8 mouse cellular contexts compared by ENCODE assay signal in genomic region chr11:29514325-29514681, GRCm38 (mm10). TPM values are rescaled to one million over a fixed set of nuclear protein-coding genes. Genes with fewer than 3 reads are reported as not detected.
A peak's percentile ranks its signal among the peaks of the same experiment; 100 is the strongest.
DNase-seq lines count a peak whose midpoint lies in the region; ATAC-seq and TF ChIP-seq lines count a peak whose summit lies in the region.

No protein-coding gene starts in this region.

- DNase-seq in CD4-positive, CD25-positive, alpha-beta regulatory T cell, adult 2 months (ENCODE audit: low read depth, low spot score) = peak; percentile 10
- no peak for DNase-seq in thymus, adult 2 months
- DNase-seq in thymus, postnatal 10 days (ENCODE audit: low spot score in 2 of 2) = no peak
- no peak for DNase-seq in liver, embryonic 14.5 days (ENCODE audit: low read depth in 3 of 3, low spot score in 3 of 3)
- DNase-seq in adrenal gland, adult 8-10 months = no peak
- DNase-seq in cerebellum, adult 9-10 months = no peak

- no peak overlapping the region for H3K27ac ChIP-seq in thymus, adult 2 months (ENCODE audit: control insufficient read depth, insufficient read depth, low read length)
- peak overlapping the region; percentile 76 for H3K27ac ChIP-seq in liver, embryonic 14.5 days
- H3K27ac ChIP-seq in stomach, embryonic 16.5 days (ENCODE audit: low read length) = peak overlapping the region; percentile 85

- peak overlapping the region; percentile 86 for H3K9ac ChIP-seq in liver, embryonic 14.5 days (replicated peaks)
- H3K9ac ChIP-seq in stomach, embryonic 16.5 days (ENCODE audit: low read length) = peak overlapping the region; percentile 81

- peaks cover 6% of the 10 kb centered on the region for H3K4me1 ChIP-seq in thymus, adult 2 months (replicated peaks; ENCODE audit: control insufficient read depth, insufficient read depth, low read length)
- H3K4me1 ChIP-seq in liver, embryonic 14.5 days (replicated peaks; ENCODE audit: control insufficient read depth in 2 of 2, insufficient read depth in 2 of 2, low read length in 1 of 2) = peaks cover 4 to 8% of the 10 kb centered on the region in 2 experiments
- peaks cover 4% of the 10 kb centered on the region; the same call in 1 of the 2 replicates for H3K4me1 ChIP-seq in stomach, embryonic 16.5 days (ENCODE audit: control insufficient read depth, insufficient read depth, low read length)

- H3K9me3 ChIP-seq in liver, embryonic 14.5 days (ENCODE audit: control insufficient read depth, low read length) = no peaks in the 10 kb centered on the region
- no peaks in the 10 kb centered on the region for H3K9me3 ChIP-seq in stomach, embryonic 16.5 days (replicated peaks; ENCODE audit: control insufficient read depth, low read length)

- no peak for TF ChIP-seq EP300 in liver, embryonic 14.5 days (IDR thresholded peaks at IDR 0.05; ENCODE audit: low read depth)

- ATAC-seq in CD4-positive, CD25-positive, alpha-beta regulatory T cell, adult 4 months = no peak
- ATAC-seq in liver, embryonic 14.5 days (ENCODE audit: insufficient read depth) = peak; percentile 9; the same call in 1 of the 2 replicates
- no peak for ATAC-seq in stomach, embryonic 16.5 days (ENCODE audit: insufficient read depth, low FRiP score)

- TF ChIP-seq POLR2A in thymus, adult 2 months (IDR thresholded peaks at IDR 0.05; ENCODE audit: control insufficient read depth, extremely low read depth, insufficient read depth, low read length, poor library complexity) = no peak

- H3K4me2 ChIP-seq in liver, embryonic 14.5 days (ENCODE audit: low read depth) = peak overlapping the region; percentile 84
- H3K4me2 ChIP-seq in stomach, embryonic 16.5 days (ENCODE audit: low read depth, low read length) = peak overlapping the region; percentile 75

- TF ChIP-seq CTCF in thymus, adult 2 months (IDR thresholded peaks at IDR 0.05; ENCODE audit: borderline replicate concordance, control insufficient read depth, extremely low read depth, insufficient read depth, low read length, poor library complexity) = no peak
- TF ChIP-seq CTCF in liver, embryonic 14.5 days (IDR thresholded peaks at IDR 0.05; ENCODE audit: low read depth) = no peak

- H3K4me3 ChIP-seq in thymus, adult 2 months (ENCODE audit: control insufficient read depth, insufficient read depth, low read length) = peak overlapping the region; percentile 74; the same call in 1 of the 2 replicates
- peak overlapping the region; percentile 81 to 84 for H3K4me3 ChIP-seq in liver, embryonic 14.5 days (ENCODE audit: insufficient read depth in 1 of 2, low read depth in 2 of 2, low read length in 2 of 2)
- peak overlapping the region; percentile 83 for H3K4me3 ChIP-seq in stomach, embryonic 16.5 days (replicated peaks; ENCODE audit: low read length)

- peaks cover 6% of the 10 kb centered on the region for H3K36me3 ChIP-seq in thymus, adult 2 months (ENCODE audit: control insufficient read depth, insufficient read depth, low read length)
- peaks cover 2% of the 10 kb centered on the region for H3K36me3 ChIP-seq in liver, embryonic 14.5 days (replicated peaks; ENCODE audit: control insufficient read depth, insufficient read depth, low read depth)
- H3K36me3 ChIP-seq in stomach, embryonic 16.5 days (ENCODE audit: control insufficient read depth, insufficient read depth, low read length) = no peaks in the 10 kb centered on the region

- H3K27me3 ChIP-seq in thymus, adult 2 months (ENCODE audit: control insufficient read depth, insufficient read depth, low read length) = no peaks in the 10 kb centered on the region
- H3K27me3 ChIP-seq in liver, embryonic 14.5 days (ENCODE audit: control insufficient read depth, insufficient read depth, low read length) = no peaks in the 10 kb centered on the region
- no peaks in the 10 kb centered on the region for H3K27me3 ChIP-seq in stomach, embryonic 16.5 days (ENCODE audit: control insufficient read depth, insufficient read depth, low read length)

- 7% methylated on average over 10 of the region's 10 CpGs for WGBS in thymus, adult 2 months
- 6% methylated on average over 10 of the region's 10 CpGs for WGBS in liver, embryonic 14.5 days (ENCODE audit: insufficient replicate concordance)
- 14% methylated on average over 10 of the region's 10 CpGs for WGBS in stomach, embryonic 16.5 days

RNA-seq across cellular contexts. Expression of gene Prorsd1, which starts 0.5 kb away (rescaled TPM):
- polyA plus RNA-seq in CD4-positive, CD25-positive, alpha-beta regulatory T cell, adult 4 months (2017; shearing (Covaris generic)) = 10 to 100 TPM; 29.4 to 45.3 TPM
- 2.1 and 3.8 TPM in 2 replicates for polyA plus RNA-seq in thymus, adult 2 months (2012; rRNA removed)
- polyA plus RNA-seq in liver, embryonic 14.5 days (2012; rRNA removed) = 6.7 and 11.1 TPM in 2 replicates
- polyA plus RNA-seq in liver, embryonic 14.5 days (2014; fragmentation: Nextera tagmentation; extraction: Ambion mirVana) = 19.8 and 20.8 TPM in 2 replicates
- 27.6 and 32.2 TPM in 2 replicates for polyA plus RNA-seq in stomach, embryonic 16.5 days (2015; fragmentation: Nextera tagmentation; extraction: Ambion mirVana)
- total RNA-seq in adrenal gland, adult 8-10 months (2022) = 10 to 100 TPM; 25.6 to 32.1 (median 29.9) TPM

RNA-seq across cellular contexts. Expression of gene Mtif2, which starts 11.9 kb away (rescaled TPM):
- 10 to 100 TPM; 50.8 to 59.8 TPM for polyA plus RNA-seq in CD4-positive, CD25-positive, alpha-beta regulatory T cell, adult 4 months (2017; shearing (Covaris generic))
- polyA plus RNA-seq in thymus, adult 2 months (2012; rRNA removed) = 9.9 and 10.2 TPM in 2 replicates
- 9.3 and 12.6 TPM in 2 replicates for polyA plus RNA-seq in liver, embryonic 14.5 days (2012; rRNA removed)
- polyA plus RNA-seq in liver, embryonic 14.5 days (2014; fragmentation: Nextera tagmentation; extraction: Ambion mirVana) = 15.3 and 18.3 TPM in 2 replicates
- polyA plus RNA-seq in stomach, embryonic 16.5 days (2015; fragmentation: Nextera tagmentation; extraction: Ambion mirVana) = 35.7 and 41.5 TPM in 2 replicates
- total RNA-seq in adrenal gland, adult 8-10 months (2022) = 10 to 100 TPM; 37.4 to 44.0 (median 39.4) TPM

RNA-seq across cellular contexts. Expression of gene Clhc1, which starts 33.4 kb away (rescaled TPM):
- polyA plus RNA-seq in CD4-positive, CD25-positive, alpha-beta regulatory T cell, adult 4 months (2017; shearing (Covaris generic)) = 1 to 10 TPM; 2.0 to 4.6 TPM
- not detected in 2 replicates for polyA plus RNA-seq in thymus, adult 2 months (2012; rRNA removed)
- polyA plus RNA-seq in liver, embryonic 14.5 days (2012; rRNA removed) = 0.03 and 0.10 TPM in 2 replicates
- 0.30 TPM in 1 of 2 replicates, not detected in the other for polyA plus RNA-seq in liver, embryonic 14.5 days (2014; fragmentation: Nextera tagmentation; extraction: Ambion mirVana)
- 0.14 and 0.28 TPM in 2 replicates for polyA plus RNA-seq in stomach, embryonic 16.5 days (2015; fragmentation: Nextera tagmentation; extraction: Ambion mirVana)
- total RNA-seq in adrenal gland, adult 8-10 months (2022) = under 1 TPM; 0.18 to 0.51 (median 0.21) TPM

RNA-seq across cellular contexts. Expression of gene Rps27a, which starts 33.6 kb away (rescaled TPM):
- polyA plus RNA-seq in CD4-positive, CD25-positive, alpha-beta regulatory T cell, adult 4 months (2017; shearing (Covaris generic)) = 1,000 to 10,000 TPM; 1,358 to 1,362 TPM
- polyA plus RNA-seq in thymus, adult 2 months (2012; rRNA removed) = 163 and 196 TPM in 2 replicates
- 376 and 902 TPM in 2 replicates for polyA plus RNA-seq in liver, embryonic 14.5 days (2012; rRNA removed)
- polyA plus RNA-seq in liver, embryonic 14.5 days (2014; fragmentation: Nextera tagmentation; extraction: Ambion mirVana) = 1,086 and 1,164 TPM in 2 replicates
- polyA plus RNA-seq in stomach, embryonic 16.5 days (2015; fragmentation: Nextera tagmentation; extraction: Ambion mirVana) = 776 and 999 TPM in 2 replicates
- 100 to 1,000 TPM; 772 to 918 (median 868) TPM for total RNA-seq in adrenal gland, adult 8-10 months (2022)
